Mouse (Mus musculus) heart, embryonic 16.5 days (tissue): ENCODE results near the gene Rgs19. TPM values are rescaled to one million over a fixed set of nuclear protein-coding genes. Genes with fewer than 3 reads are reported as not detected.

Experiments
- ATAC-seq: fragments of 200-750 bp; cut with Nextera tagmentation; replicated peaks from 2 replicates; pipeline ENCODE4 v1.8.0; 2017; ENCODE audit warnings: moderate number of reproducible peaks; ENCODE audit not compliant: insufficient read depth, low FRiP score; ENCODE audit errors: extremely low read depth
- H3K27ac ChIP-seq: fragments of 300-500 bp; sonication (generic); 2 replicates; pipeline ENCODE4 v1.5.1; 2014; ENCODE audit warnings: mild to moderate bottlenecking, low read length, control low read depth, moderate library complexity
- H3K27me3 ChIP-seq: fragments of 300-500 bp; sonication (generic); 2 replicates; pipeline ENCODE4 v1.6.1; 2014; ENCODE audit warnings: low read length, mixed read lengths; ENCODE audit not compliant: control insufficient read depth, insufficient read depth
- H3K36me3 ChIP-seq: fragments of 300-500 bp; sonication (generic); 2 replicates; pipeline ENCODE4 v1.6.1; 2014; ENCODE audit not compliant: control insufficient read depth, insufficient read depth
- H3K4me1 ChIP-seq: fragments of 300-500 bp; sonication (generic); 2 replicates; pipeline ENCODE4 v1.6.1; 2014; ENCODE audit warnings: low read length, mixed read lengths; ENCODE audit not compliant: control insufficient read depth, insufficient read depth
- H3K4me2 ChIP-seq: fragments of 300-500 bp; sonication (generic); 2 replicates; pipeline ENCODE4 v1.6.1; 2014; ENCODE audit warnings: low read depth, mild to moderate bottlenecking, control low read depth, low read length
- H3K4me3 ChIP-seq: fragments of 300-500 bp; sonication (generic); 2 replicates; pipeline ENCODE4 v1.5.1; 2014; ENCODE audit warnings: mild to moderate bottlenecking, control low read depth, low read length
- H3K9ac ChIP-seq: fragments of 300-500 bp; sonication (generic); 2 replicates; pipeline ENCODE4 v1.6.1; 2014; ENCODE audit warnings: low read length, control low read depth
- H3K9me3 ChIP-seq: fragments of 300-500 bp; sonication (generic); replicated peaks from 2 replicates; pipeline ENCODE4 v1.6.1; 2016; ENCODE audit warnings: low read length; ENCODE audit not compliant: control insufficient read depth
- WGBS: fragments of 180-500 bp; shearing (Covaris S2); extraction: QIAGEN DNeasy Blood & Tissue Kit; methylation state at CpG from one replicate; pipeline ENCODE4 v1.1.7; 2014; 5-methylcytosine and 5-hydroxymethylcytosine counted together
- polyA plus RNA-seq: library from polyadenylated mRNA; unstranded; fragments of >200 nt; fragmentation: Nextera tagmentation; extraction: Ambion mirVana; gene quantifications from 2 replicates; pipeline ENCODE4 v1.2.1, GENCODE M21; 2015

The Rgs19 gene
- polyA plus RNA-seq, 1 experiment from 2014 or later, result 40.2 TPM

GRCm38 (mm10) chr2:181713749-181714148, 20.0 kb upstream of the Rgs19 start:
- ATAC-seq, result no peak
- H3K27me3 ChIP-seq, result no peaks in the 10 kb centered on the region
- no peak overlapping the region for H3K27ac ChIP-seq
- H3K36me3 ChIP-seq, result no peaks in the 10 kb centered on the region
- H3K4me2 ChIP-seq, result no peak overlapping the region
- peaks cover 9% of the 10 kb centered on the region for H3K4me1 ChIP-seq
- no peaks in the 10 kb centered on the region for H3K9me3 ChIP-seq
- no peak overlapping the region for H3K9ac ChIP-seq
- WGBS, result 83% methylated on average over 1 of the region's 1 CpGs
- no peak overlapping the region for H3K4me3 ChIP-seq

- H3K27me3 ChIP-seq, result no peaks in the 10 kb centered on the region
- no peak overlapping the region for H3K27ac ChIP-seq
- H3K9me3 ChIP-seq, result no peaks in the 10 kb centered on the region
- H3K9ac ChIP-seq, result no peak overlapping the region
- no peak overlapping the region for H3K4me2 ChIP-seq
- H3K4me1 ChIP-seq, result no peaks in the 10 kb centered on the region
- 47% methylated on average over 4 of the region's 4 CpGs for WGBS
- no peak overlapping the region for H3K4me3 ChIP-seq
- no peaks in the 10 kb centered on the region for H3K36me3 ChIP-seq
- no peak for ATAC-seq
Measured at GRCm38 (mm10) chr2:181706668-181707067, 12.9 kb upstream of the Rgs19 start.

- WGBS, result 52% methylated on average over 5 of the region's 5 CpGs
- ATAC-seq, result no peak
- H3K27me3 ChIP-seq, result no peaks in the 10 kb centered on the region
Measured at GRCm38 (mm10) chr2:181698241-181698640, 4.5 kb upstream of the Rgs19 start, which contains the start of gene Lkaaear1. Lkaaear1 (minus strand) TSS chr2:181698442.

GRCm38 (mm10) chr2:181696801-181697420, 3.1 kb upstream of the Rgs19 start:
- Histone ChIP-seq H3K9me3 (no peaks in the 10 kb centered on the region), H3K4me3 (no peak overlapping the region), H3K27me3 (no peaks in the 10 kb centered on the region), H3K36me3 (no peaks in the 10 kb centered on the region), H3K4me1 (peaks cover 3% of the 10 kb centered on the region; the same call in 1 of the 2 replicates), H3K27ac (no peak overlapping the region), H3K4me2 (no peak overlapping the region), H3K9ac (no peak overlapping the region)
- ATAC-seq, result no peak
- whole genome bisulfite sequencing, result 64% methylated on average over 33 of the region's 33 CpGs

More at GRCm38 (mm10) chr2:181698241-181698640, 4.5 kb upstream of the Rgs19 start, which contains the start of gene Lkaaear1:
- H3K4me3 ChIP-seq, result no peak within 1 kb of the TSS
- H3K27ac ChIP-seq, result no peak within 1 kb of the TSS
- H3K9ac ChIP-seq, result no peak within 1 kb of the TSS
- peaks cover under 1% of the 10 kb centered on the region; the same call in 1 of the 2 replicates for H3K4me1 ChIP-seq
- no peaks in the 10 kb centered on the region for H3K9me3 ChIP-seq
- H3K4me2 ChIP-seq, result no peak within 1 kb of the TSS
- H3K36me3 ChIP-seq, result no peaks in the 10 kb centered on the region

GRCm38 (mm10) chr2:181695776-181696175, 2.0 kb upstream of the Rgs19 start:
- Histone ChIP-seq H3K27me3 (no peaks in the 10 kb centered on the region), H3K9ac (no peak overlapping the region), H3K36me3 (no peaks in the 10 kb centered on the region), H3K4me1 (peaks cover 3% of the 10 kb centered on the region; the same call in 1 of the 2 replicates), H3K4me3 (no peak overlapping the region), H3K9me3 (no peaks in the 10 kb centered on the region), H3K4me2 (no peak overlapping the region), H3K27ac (no peak overlapping the region)
- WGBS, result 70% methylated on average over 1 of the region's 1 CpGs
- no peak for ATAC-seq

GRCm38 (mm10) chr2:181694581-181694980, 804 bp upstream of the Rgs19 start:
- peak overlapping the region; percentile 96 for H3K4me2 ChIP-seq
- peaks cover 3% of the 10 kb centered on the region; the same call in 1 of the 2 replicates for H3K4me1 ChIP-seq
- no peak overlapping the region for H3K4me3 ChIP-seq
- no peak overlapping the region for H3K27ac ChIP-seq
- H3K27me3 ChIP-seq, result no peaks in the 10 kb centered on the region
- H3K9ac ChIP-seq, result no peak overlapping the region
- no peaks in the 10 kb centered on the region for H3K9me3 ChIP-seq
- no peaks in the 10 kb centered on the region for H3K36me3 ChIP-seq
- ATAC-seq, result no peak
- WGBS, result 84% methylated on average over 3 of the region's 3 CpGs

GRCm38 (mm10) chr2:181692304-181692703, 1.5 kb downstream of the Rgs19 start:
- peak overlapping the region; percentile 96; the same call in 1 of the 2 replicates for H3K4me2 ChIP-seq
- peaks cover 3% of the 10 kb centered on the region; the same call in 1 of the 2 replicates for H3K4me1 ChIP-seq
- WGBS, result 88% methylated on average over 3 of the region's 3 CpGs
- peaks cover 12% of the 10 kb centered on the region; the same call in 1 of the 2 replicates for H3K36me3 ChIP-seq
- H3K9ac ChIP-seq, result no peak overlapping the region
- no peaks in the 10 kb centered on the region for H3K9me3 ChIP-seq
- no peak overlapping the region for H3K27ac ChIP-seq
- H3K4me3 ChIP-seq, result no peak overlapping the region
- H3K27me3 ChIP-seq, result no peaks in the 10 kb centered on the region
- ATAC-seq, result no peak

GRCm38 (mm10) chr2:181691571-181691970, 2.2 kb downstream of the Rgs19 start:
- H3K4me3 ChIP-seq, result no peak overlapping the region
- H3K27ac ChIP-seq, result no peak overlapping the region
- H3K4me2 ChIP-seq, result 0 out of 2 replicates have a peak overlapping the region, but pooled peaks have one; percentile 10
- 72% methylated on average over 4 of the region's 4 CpGs for WGBS
- peaks cover 3% of the 10 kb centered on the region; the same call in 1 of the 2 replicates for H3K4me1 ChIP-seq
- no peaks in the 10 kb centered on the region for H3K27me3 ChIP-seq
- no peak for ATAC-seq
- no peak overlapping the region for H3K9ac ChIP-seq
- no peaks in the 10 kb centered on the region for H3K9me3 ChIP-seq
- peaks cover 12% of the 10 kb centered on the region; the same call in 1 of the 2 replicates for H3K36me3 ChIP-seq

GRCm38 (mm10) chr2:181691083-181691482, 2.7 kb downstream of the Rgs19 start:
- H3K9me3 ChIP-seq, result no peaks in the 10 kb centered on the region
- H3K9ac ChIP-seq, result no peak overlapping the region
- WGBS, result 81% methylated on average over 6 of the region's 6 CpGs
- peaks cover 3% of the 10 kb centered on the region; the same call in 1 of the 2 replicates for H3K4me1 ChIP-seq
- H3K4me3 ChIP-seq, result no peak overlapping the region
- no peaks in the 10 kb centered on the region for H3K27me3 ChIP-seq
- no peak overlapping the region for H3K4me2 ChIP-seq
- no peak for ATAC-seq
- peaks cover 12% of the 10 kb centered on the region; the same call in 1 of the 2 replicates for H3K36me3 ChIP-seq
- no peak overlapping the region for H3K27ac ChIP-seq
